Mouse (Mus musculus): ENCODE results near the gene Sdk2. TPM values are rescaled to one million over a fixed set of nuclear protein-coding genes. Genes with fewer than 3 reads are reported as not detected.

Sdk2 gene
- total and polyA plus RNA-seq, 3 experiments, result 0.13 TPM; not detected in 2

DNA sequence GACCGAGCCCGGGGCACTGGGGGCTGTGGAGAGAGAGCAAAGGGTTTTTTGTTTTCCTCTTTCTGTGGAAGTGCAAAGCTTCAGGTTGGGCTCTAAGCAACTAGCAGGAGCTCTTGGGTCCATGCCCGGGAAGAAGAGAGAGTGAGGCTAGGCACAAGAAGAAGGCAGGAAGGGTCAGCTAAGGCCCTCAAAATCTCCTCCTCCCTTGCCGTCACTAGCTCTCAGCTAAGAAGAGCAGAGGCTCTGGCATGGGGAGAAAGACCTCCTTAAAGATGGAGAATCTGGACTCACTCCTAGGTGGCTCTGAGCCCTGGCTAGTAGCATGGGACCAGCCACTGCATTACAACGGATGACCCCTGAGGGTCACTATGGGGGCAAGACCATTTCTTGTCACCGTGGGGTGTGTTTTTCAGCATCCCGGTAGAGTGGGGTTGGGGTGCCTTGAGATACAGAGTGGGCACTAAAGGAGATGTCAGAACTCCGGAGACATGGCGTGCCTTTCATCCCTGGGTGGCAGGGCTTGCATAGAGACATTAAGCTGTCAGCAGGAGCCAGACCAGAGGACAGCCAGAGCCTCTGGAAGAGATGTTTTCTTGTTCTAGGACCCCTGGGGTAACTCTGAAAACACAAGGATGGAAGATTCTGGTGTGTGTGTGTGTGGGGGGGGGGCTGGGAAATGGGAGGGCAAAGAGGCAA is 260.3 kb downstream of the Sdk2 start:
- no peaks in the 10 kb centered on the region for H3K79me2 ChIP-seq (ENCODE audit: control insufficient read depth, insufficient read depth, low read length, poor library complexity)
- H3K27ac ChIP-seq (ENCODE audit: control insufficient read depth, low read depth, low read length), result peak overlapping the region; percentile 40
- H3K9me3 ChIP-seq (replicated peaks; ENCODE audit: insufficient read depth, low read length), result no peaks in the 10 kb centered on the region
- TF ChIP-seq MAX (IDR thresholded peaks at IDR 0.05; ENCODE audit: low read length) (0 out of 2 replicates have a peak, but pooled peaks have one; percentile 2), MXI1 (IDR thresholded peaks at IDR 0.05; ENCODE audit: low read depth, low read length) (peak; percentile 5; the same call in 1 of the 2 replicates), MAFK (IDR thresholded peaks at IDR 0.05; ENCODE audit: borderline replicate concordance, low read depth, low read length) (no peak), NELFE (IDR thresholded peaks at IDR 0.05; ENCODE audit: low read depth, low read length) (no peak), MAZ (IDR thresholded peaks at IDR 0.05; ENCODE audit: low read depth, low read length) (no peak)
- peaks cover 2 to 34% of the 10 kb centered on the region in 2 experiments; a peak in 3 of 4 replicates for H3K4me1 ChIP-seq (ENCODE audit: control insufficient read depth in 1 of 2, insufficient read depth in 2 of 2, low read length in 2 of 2)
- peak overlapping the region; percentile 4 to 6; a peak in 1 of 4 replicates for H3K4me3 ChIP-seq (ENCODE audit: control insufficient read depth in 1 of 2, insufficient read depth in 1 of 2, low read depth in 2 of 2, low read length in 2 of 2)
- H3K9ac ChIP-seq (ENCODE audit: control insufficient read depth, low read depth, low read length, poor library complexity, severe bottlenecking), result peak overlapping the region; percentile 49
- no peaks in the 10 kb centered on the region for H3K27me3 ChIP-seq (ENCODE audit: control insufficient read depth in 1 of 2, insufficient read depth in 2 of 2, low read length in 2 of 2)
- peaks cover 0 to 11% of the 10 kb centered on the region in 2 experiments; a peak in 2 of 4 replicates for H3K36me3 ChIP-seq (ENCODE audit: control insufficient read depth in 1 of 2, insufficient read depth in 2 of 2, low read length in 2 of 2)
- no peak for DNase-seq (ENCODE audit: low read depth, low spot score)

DNA sequence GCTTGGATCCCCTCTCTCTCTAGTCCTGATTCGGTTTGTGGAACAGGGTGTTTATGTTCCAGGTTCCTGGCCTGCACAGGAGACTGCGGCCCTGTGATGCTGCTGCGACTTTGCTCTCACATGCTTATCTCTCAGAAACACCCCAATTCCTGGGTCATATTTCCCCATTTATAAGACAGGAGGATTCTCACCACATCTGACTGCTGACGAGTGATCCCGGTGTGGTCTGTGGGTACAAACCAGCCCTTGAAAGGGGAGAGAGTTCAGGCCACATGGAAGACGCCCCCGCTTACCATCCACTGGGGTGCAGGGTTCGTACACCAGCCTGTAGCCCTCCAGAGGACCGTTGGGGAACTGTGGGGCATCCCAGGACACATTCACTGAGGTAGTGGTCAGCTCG is 260.9 kb downstream of the Sdk2 start:
- no peaks in the 10 kb centered on the region for H3K27me3 ChIP-seq (ENCODE audit: control insufficient read depth in 1 of 2, insufficient read depth in 2 of 2, low read length in 2 of 2)
- H3K4me1 ChIP-seq (ENCODE audit: control insufficient read depth in 1 of 2, insufficient read depth in 2 of 2, low read length in 2 of 2), result peaks cover 2 to 39% of the 10 kb centered on the region in 2 experiments; a peak in 3 of 4 replicates

More for the DNA sequence above, 260.9 kb downstream of the Sdk2 start:
- Histone ChIP-seq H3K9ac (ENCODE audit: control insufficient read depth, low read depth, low read length, poor library complexity, severe bottlenecking) (peak overlapping the region; percentile 49), H3K9me3 (replicated peaks; ENCODE audit: insufficient read depth, low read length) (no peaks in the 10 kb centered on the region), H3K4me3 (ENCODE audit: control insufficient read depth in 1 of 2, insufficient read depth in 1 of 2, low read depth in 2 of 2, low read length in 2 of 2) (peak overlapping the region; percentile 4 to 6; a peak in 1 of 4 replicates), H3K79me2 (ENCODE audit: control insufficient read depth, insufficient read depth, low read length, poor library complexity) (no peaks in the 10 kb centered on the region), H3K36me3 (ENCODE audit: control insufficient read depth in 1 of 2, insufficient read depth in 2 of 2, low read length in 2 of 2) (peaks cover 0 to 11% of the 10 kb centered on the region in 2 experiments; a peak in 2 of 4 replicates), H3K27ac (ENCODE audit: control insufficient read depth, low read depth, low read length) (peak overlapping the region; percentile 40)
- DNase-seq (ENCODE audit: low read depth, low spot score), result peak; percentile 91
- no peak for TF ChIP-seq ZKSCAN1 (IDR thresholded peaks at IDR 0.05; ENCODE audit: low read depth, low read length)
- TF ChIP-seq CHD1 (IDR thresholded peaks at IDR 0.05; ENCODE audit: low read depth, low read length), result no peak
- peak in 1 of 3 experiments; percentile 9; a peak in 2 of 6 replicates for TF ChIP-seq CTCF (IDR thresholded peaks at IDR 0.05 in 2 of 3, conservative IDR thresholded peaks at IDR 0.05 in 1 of 3; ENCODE audit: control insufficient read depth in 1 of 3, insufficient read depth in 1 of 3, low read depth in 2 of 3, low read length in 3 of 3, poor library complexity in 1 of 3, severe bottlenecking in 1 of 3)
- no peak for TF ChIP-seq POLR2A (IDR thresholded peaks at IDR 0.05; ENCODE audit: control insufficient read depth in 1 of 2, insufficient read depth in 1 of 2, low read depth in 1 of 2, low read length in 2 of 2, poor library complexity in 1 of 2)
- no peak for TF ChIP-seq UBTF (IDR thresholded peaks at IDR 0.05; ENCODE audit: borderline replicate concordance, insufficient read depth, low read depth, low read length)
- peak; percentile 91 for TF ChIP-seq GATA1 (IDR thresholded peaks at IDR 0.05; ENCODE audit: low read depth, low read length)
- TF ChIP-seq RCOR1 (IDR thresholded peaks at IDR 0.05; ENCODE audit: low read depth, low read length), result peak; percentile 74
- TF ChIP-seq NRF1 (IDR thresholded peaks at IDR 0.05; ENCODE audit: insufficient read depth, low read depth, low read length, poor library complexity, severe bottlenecking), result no peak
- peak; percentile 47 for TF ChIP-seq SMC3 (IDR thresholded peaks at IDR 0.05; ENCODE audit: low read depth, low read length)
- 0 out of 2 replicates have a peak, but pooled peaks have one; percentile 51 for TF ChIP-seq MAZ (IDR thresholded peaks at IDR 0.05; ENCODE audit: low read depth, low read length)
- TF ChIP-seq TAL1 (IDR thresholded peaks at IDR 0.05; ENCODE audit: low read length), result peak; percentile 91
- peak; percentile 91 for TF ChIP-seq TCF12 (IDR thresholded peaks at IDR 0.05; ENCODE audit: low read depth, low read length)
- TF ChIP-seq ZC3H11A (IDR thresholded peaks at IDR 0.05; ENCODE audit: low read depth, low read length), result no peak
- no peak for TF ChIP-seq MAFK (IDR thresholded peaks at IDR 0.05; ENCODE audit: borderline replicate concordance, low read depth, low read length)
- TF ChIP-seq MXI1 (IDR thresholded peaks at IDR 0.05; ENCODE audit: low read depth, low read length), result peak; percentile 71; the same call in 1 of the 2 replicates
- peak; percentile 79; the same call in 1 of the 2 replicates for TF ChIP-seq TBP (IDR thresholded peaks at IDR 0.05; ENCODE audit: low read depth, low read length)
- peak; percentile 72 for TF ChIP-seq MYC (IDR thresholded peaks at IDR 0.05; ENCODE audit: low read depth, low read length)
- no peak for TF ChIP-seq JUND (IDR thresholded peaks at IDR 0.05; ENCODE audit: low read depth, low read length)
- peak; percentile 81 for TF ChIP-seq ETS1 (IDR thresholded peaks at IDR 0.05; ENCODE audit: low read depth, low read length)
- TF ChIP-seq MYB (IDR thresholded peaks at IDR 0.05; ENCODE audit: low read depth, low read length), result no peak
- TF ChIP-seq SIN3A (IDR thresholded peaks at IDR 0.05; ENCODE audit: low read length), result peak; percentile 83
- peak; percentile 63; the same call in 1 of the 2 replicates for TF ChIP-seq MAX (IDR thresholded peaks at IDR 0.05; ENCODE audit: low read length)
- peak; percentile 88 for TF ChIP-seq EP300 (IDR thresholded peaks at IDR 0.05; ENCODE audit: low read depth in 1 of 2, low read length in 2 of 2)
- no peak for TF ChIP-seq POLR2AphosphoS5 (IDR thresholded peaks at IDR 0.05; ENCODE audit: borderline replicate concordance, low read depth, low read length)
- TF ChIP-seq CHD2 (IDR thresholded peaks at IDR 0.05; ENCODE audit: low read length), result no peak
- no peak for TF ChIP-seq HCFC1 (IDR thresholded peaks at IDR 0.05; ENCODE audit: low read depth, low read length)
